In genomic region chr12:5246193-5246621, GRCm38 (mm10) we compare ENCODE assay signal across 13 mouse cellular contexts.
DNase-seq lines count a peak whose midpoint lies in the region; ATAC-seq and TF ChIP-seq lines count a peak whose summit lies in the region.
"Had no signal": no experiment of that assay in that cellular context is flagged by ENCODE, and none has a peak within 500 bp of the region (broad histone marks: within the 10 kb centered on the region; RNA-seq: fewer than 3 reads in every experiment).

No protein-coding gene starts in this region.

- no peak overlapping the region for H3K4me2 ChIP-seq in kidney, postnatal 0 days (ENCODE audit: low read length)
- H3K4me2 ChIP-seq in neural tube, embryonic 13.5 days = no peak overlapping the region
- H3K4me2 ChIP-seq: lung, embryonic 15.5 days had no signal

- TF ChIP-seq CTCF in kidney, postnatal 0 days (IDR thresholded peaks at IDR 0.05; ENCODE audit: low read depth) = no peak
- TF ChIP-seq CTCF in kidney, adult 2 months (conservative IDR thresholded peaks at IDR 0.05; ENCODE audit: insufficient read depth, insufficient read length, low read depth, low read length) = no peak

- no peaks in the 10 kb centered on the region for H3K27me3 ChIP-seq in kidney, postnatal 0 days (ENCODE audit: insufficient read depth, low read length)
- no peaks in the 10 kb centered on the region for H3K27me3 ChIP-seq in kidney, adult 2 months (replicated peaks; ENCODE audit: control insufficient read depth, insufficient read depth, low read length)
- H3K27me3 ChIP-seq in neural tube, embryonic 13.5 days = no peaks in the 10 kb centered on the region
- H3K27me3 ChIP-seq: lung, embryonic 15.5 days had no signal

- TF ChIP-seq POLR2A in kidney, adult 2 months (IDR thresholded peaks at IDR 0.05; ENCODE audit: low read depth, low read length) = no peak

- H3K4me3 ChIP-seq in kidney, postnatal 0 days (replicated peaks; ENCODE audit: low read depth, low read length) = no peak overlapping the region
- no peak overlapping the region for H3K4me3 ChIP-seq in kidney, adult 2 months (ENCODE audit: insufficient read depth, low read depth, low read length)
- H3K4me3 ChIP-seq in neural tube, embryonic 13.5 days = no peak overlapping the region
- H3K4me3 ChIP-seq: embryonic facial prominence, embryonic 10.5 days; lung, embryonic 15.5 days; myocyte had no signal

- no peak overlapping the region for H3K9ac ChIP-seq in kidney, postnatal 0 days (ENCODE audit: low read depth, low read length)
- H3K9ac ChIP-seq in neural tube, embryonic 13.5 days = no peak overlapping the region
- H3K9ac ChIP-seq: lung, embryonic 15.5 days had no signal

- H3K9me3 ChIP-seq in kidney, postnatal 0 days (replicated peaks; ENCODE audit: low read length) = no peaks in the 10 kb centered on the region
- no peaks in the 10 kb centered on the region for H3K9me3 ChIP-seq in neural tube, embryonic 13.5 days
- H3K9me3 ChIP-seq: embryonic facial prominence, embryonic 10.5 days; lung, embryonic 15.5 days had no signal

- H3K4me1 ChIP-seq in kidney, postnatal 0 days (replicated peaks; ENCODE audit: insufficient read depth, low read length) = peaks cover 6% of the 10 kb centered on the region
- H3K4me1 ChIP-seq in kidney, adult 2 months (ENCODE audit: control insufficient read depth, insufficient read depth, low read length) = no peaks in the 10 kb centered on the region
- peaks cover 55% of the 10 kb centered on the region for H3K4me1 ChIP-seq in neural tube, embryonic 13.5 days (replicated peaks)

- no peak for ATAC-seq in cerebellum, adult (ENCODE audit: insufficient number of reproducible peaks, low FRiP score, low TSS enrichment)
- ATAC-seq in kidney, postnatal 0 days (replicated peaks; ENCODE audit: low FRiP score, low read depth) = 0 out of 2 replicates have a peak, but pooled peaks have one; percentile 31
- ATAC-seq in neural tube, embryonic 13.5 days (ENCODE audit: low read depth) = no peak
- ATAC-seq: forebrain, embryonic 16.5 days had no signal

- H3K27ac ChIP-seq in kidney, postnatal 0 days = no peak overlapping the region
- no peak overlapping the region for H3K27ac ChIP-seq in kidney, adult 2 months (ENCODE audit: insufficient read depth, low read depth, low read length)
- H3K27ac ChIP-seq in neural tube, embryonic 13.5 days (replicated peaks) = peak overlapping the region; percentile 39; the same call in 1 of the 2 replicates
- H3K27ac ChIP-seq: lung, embryonic 15.5 days had no signal

- H3K36me3 ChIP-seq in kidney, postnatal 0 days (ENCODE audit: insufficient read depth, low read length) = no peaks in the 10 kb centered on the region
- no peaks in the 10 kb centered on the region for H3K36me3 ChIP-seq in kidney, adult 2 months (ENCODE audit: control insufficient read depth, insufficient read depth, low read length)
- H3K36me3 ChIP-seq in neural tube, embryonic 13.5 days = no peaks in the 10 kb centered on the region
- H3K36me3 ChIP-seq: embryonic facial prominence, embryonic 10.5 days; lung, embryonic 15.5 days had no signal

- intact Hi-C loops in left cerebral cortex, postnatal 10 days (cut with DNase I) = no loop called here

- 45% methylated on average over 9 of the region's 9 CpGs for WGBS in kidney, postnatal 0 days
- 69% methylated on average over 9 of the region's 9 CpGs for WGBS in kidney, adult 2 months
- WGBS in neural tube, embryonic 13.5 days = 79% methylated on average over 9 of the region's 9 CpGs

- DNase-seq in cerebellum, postnatal 14 days = peak; percentile 49 to 54
- DNase-seq in kidney, postnatal 0 days (ENCODE audit: low spot score) = peak; percentile 64
- DNase-seq in kidney, adult 2 months = no peak
- peak; percentile 65 for DNase-seq in adrenal gland, postnatal 25 days
- DNase-seq in retina, postnatal 1 day = no peak
- DNase-seq in left cerebral cortex, postnatal 10 days (ENCODE audit: extremely low spot score in 1 of 2, low spot score in 2 of 2) = no peak
- DNase-seq: kidney, adult 11 months had no signal

Comparison
In these comparisons a context has a peak if more than half of its experiments do, and no peak if none do; other contexts are left out.
1. DNase-seq: peak in cerebellum, postnatal 14 days (2 of 2), kidney, postnatal 0 days (single experiment) and adrenal gland, postnatal 25 days (single experiment); none in kidney, adult 2 months (single experiment), retina, postnatal 1 day (single experiment) and left cerebral cortex, postnatal 10 days (0 of 2).